Mouse (Mus musculus) adrenal gland, adult 10 weeks (tissue): ENCODE data around the gene Armc2. TPM values are rescaled to one million over a fixed set of nuclear protein-coding genes. Genes with fewer than 3 reads are reported as not detected.

Experiments used
- polyA plus RNA-seq: library from polyadenylated mRNA; stranded (reverse); fragments of 350-450 nt; fragmentation: Illumina TruSeq; extraction: RNeasy Lipid Tissue Mini Kit (QIAGEN cat#74804); gene quantifications from one replicate; pipeline ENCODE4 v1.2.3, GENCODE M21; 2014; ENCODE audit warnings: low read depth, low replicate concordance

The Armc2 gene
- polyA plus RNA-seq = 1.2 TPM

DNA sequence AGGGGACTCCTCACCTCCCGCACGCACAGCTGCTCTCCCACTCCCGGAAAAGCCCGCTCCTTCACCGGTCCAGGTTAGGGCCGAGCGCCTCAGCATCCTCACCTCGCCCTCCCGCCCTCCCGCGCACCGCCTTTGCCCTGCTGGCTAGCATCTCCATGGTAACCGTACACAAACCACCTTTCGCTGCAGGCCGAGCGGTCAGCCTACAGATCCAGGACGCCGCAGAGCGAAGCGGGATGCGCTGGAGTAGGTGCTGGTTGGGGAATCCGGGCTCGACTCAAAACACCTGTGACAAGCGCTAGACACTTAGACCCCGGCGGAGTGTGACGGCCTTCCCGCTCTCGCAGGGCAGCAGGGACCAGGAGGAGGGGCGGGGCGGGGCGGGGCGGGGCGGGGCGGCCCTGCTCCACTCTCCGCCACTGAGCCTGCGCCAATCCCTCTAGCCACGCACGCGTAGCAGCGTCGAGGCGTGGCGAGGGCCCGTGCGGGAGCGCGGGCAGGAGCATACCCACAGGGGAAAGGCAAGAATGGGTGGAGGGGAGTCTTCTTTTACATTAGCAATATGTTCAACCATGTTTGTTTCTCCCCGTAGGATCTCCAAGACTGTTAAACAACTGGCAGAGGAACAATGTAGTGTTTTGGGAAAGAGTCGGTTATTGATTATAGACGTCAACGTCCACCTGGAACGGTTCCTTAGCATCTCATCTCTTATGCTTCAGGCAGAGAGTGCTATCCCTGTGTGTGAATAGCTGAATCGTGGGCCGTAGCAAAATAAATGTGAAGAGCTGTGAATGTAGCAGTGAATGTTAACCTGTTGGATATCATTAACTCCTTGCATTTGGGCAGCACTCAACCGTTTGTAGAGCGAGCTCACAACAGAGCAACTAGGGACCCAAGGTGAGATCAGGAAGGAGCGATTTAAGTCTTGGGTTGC, at the start of gene Armc2:
Gene Armc2, minus strand, starts transcription at position 427 of the 934 bp plus-strand sequence.

Other genes with a start within 250 kb of the Armc2 start
- gene Cep57l1, start 208.6 kb downstream of the Armc2 start, polyA plus RNA-seq = 11.7 TPM
- 44.7 TPM for gene Sesn1, start 208.5 kb downstream of the Armc2 start, polyA plus RNA-seq